Mouse (Mus musculus) layer of hippocampus, postnatal 25 days (tissue): ENCODE data around the gene Hist1h2an. TPM values are rescaled to one million over a fixed set of nuclear protein-coding genes. Genes with fewer than 3 reads are reported as not detected.

Experiments used
- DNase-seq, 2 experiments: peaks; one replicate each; pipeline ENCODE4 v3.0.0; 2022; ENCODE audit warnings: mixed read lengths in 2 of 2, low spot score in 1 of 2; ENCODE audit errors: extremely low spot score in 1 of 2
- microRNA-seq, 2 experiments: library from miRNA; unstranded; fragments of <30 nt; microRNA quantifications; one replicate each; pipeline ENCODE4 v1.2.0; 2021
- total RNA-seq, 2 experiments: library from RNA; stranded (reverse); gene quantifications; 2 replicates each; pipeline ENCODE4 v1.2.3; 2021

Gene Hist1h2an
- total RNA-seq, 2 experiments from 2014 or later = 1.9 to 3.0 TPM

GRCm38 (mm10) chr13:21749387-21750158, 37.4 kb downstream of the Hist1h2an start:
- DNase-seq = no peak

- no peak for DNase-seq
Observed at GRCm38 (mm10) chr13:21745006-21745405, 42.0 kb downstream of the Hist1h2an start.

Small RNAs within 50 kb of the gene (microRNA-seq; reads per million reads assigned to microRNA genes)
- gene Gm19658 (0 reads per million in 2 experiments), gene Gm44346 (0 reads per million in 2 experiments), gene Gm44454 (0 to 0.55 reads per million in 2 experiments), gene Gm44466 (0 reads per million in 2 experiments)

Other genes starting within 250 kb of the Hist1h2an start
- not detected for gene Olfr1366, start 244.4 kb downstream of the Hist1h2an start, total RNA-seq
- gene Olfr1535, start 227.3 kb downstream of the Hist1h2an start, total RNA-seq = not detected
- gene Olfr1364, start 205.5 kb downstream of the Hist1h2an start, total RNA-seq = not detected
- gene Olfr1362, start 173.2 kb downstream of the Hist1h2an start, total RNA-seq = not detected
- gene Olfr11, start 144.7 kb downstream of the Hist1h2an start, total RNA-seq = not detected
- not detected for gene Olfr1361, start 123.8 kb downstream of the Hist1h2an start, total RNA-seq
- gene Olfr1360, start 109.8 kb downstream of the Hist1h2an start, total RNA-seq = not detected
- not detected for gene Olfr1359, start 89.1 kb downstream of the Hist1h2an start, total RNA-seq
- 10 to 100 TPM; 32.0 to 37.1 TPM for gene Hist1h2bl, start 71.1 kb downstream of the Hist1h2an start, total RNA-seq
- 10 to 100 TPM; 25.2 to 27.6 TPM for gene Hist1h2ai, start 70.8 kb downstream of the Hist1h2an start, total RNA-seq
- gene Hist1h3h, start 69.6 kb downstream of the Hist1h2an start, total RNA-seq = 10 to 100 TPM; 51.7 to 65.0 TPM
- gene Hist1h2bm, start 65.2 kb downstream of the Hist1h2an start, total RNA-seq = 1 to 10 TPM; 6.5 to 8.1 TPM
- gene Hist1h4j, start 52.2 kb downstream of the Hist1h2an start, total RNA-seq = 10 to 100 TPM; 17.6 to 19.5 TPM
- 100 to 1,000 TPM; 272 to 320 TPM for gene Hist1h4k, start 36.7 kb downstream of the Hist1h2an start, total RNA-seq
- gene Hist1h2ak, start 33.4 kb downstream of the Hist1h2an start, total RNA-seq = 10 to 100 TPM; 10.9 to 18.2 TPM
- 10 to 100 TPM in 1 of 2 experiments, 1 to 10 TPM in 1; 8.6 to 12.1 TPM for gene Hist1h2bn, start 33.1 kb downstream of the Hist1h2an start, total RNA-seq
- gene Hist1h1b, start 6.6 kb downstream of the Hist1h2an start, total RNA-seq = 1 to 10 TPM; 7.3 to 9.3 TPM
- gene Hist1h3i, start 3.8 kb downstream of the Hist1h2an start, total RNA-seq = 10 to 100 TPM; 58.3 to 73.7 TPM
- 10 to 100 TPM in 1 of 2 experiments, 1 to 10 TPM in 1; 5.0 to 13.2 TPM for gene Hist1h2bp, start 243 bp upstream of the Hist1h2an start, total RNA-seq
- gene Hist1h2bq, start 23.0 kb upstream of the Hist1h2an start, total RNA-seq = 10 to 100 TPM; 42.6 to 56.9 TPM
- gene Hist1h2ao, start 23.2 kb upstream of the Hist1h2an start, total RNA-seq = 10 to 100 TPM; 31.1 to 33.0 TPM
- gene Hist1h4m, start 24.5 kb upstream of the Hist1h2an start, total RNA-seq = 100 to 1,000 TPM; 199 to 299 TPM
- gene Hist1h4n, start 45.0 kb upstream of the Hist1h2an start, total RNA-seq = 10 to 100 TPM; 21.0 to 38.5 TPM
- gene Hist1h2ap, start 46.3 kb upstream of the Hist1h2an start, total RNA-seq = 10 to 100 TPM; 16.2 to 31.8 TPM
- gene Hist1h2br, start 46.5 kb upstream of the Hist1h2an start, total RNA-seq = 10 to 100 TPM; 42.1 to 57.8 TPM
- gene Zfp184, start 157.9 kb upstream of the Hist1h2an start, total RNA-seq = 1 to 10 TPM; 2.9 to 4.2 TPM
- gene Pom121l2, start 194.0 kb upstream of the Hist1h2an start, total RNA-seq = not detected
- gene Prss16, start 222.5 kb upstream of the Hist1h2an start, total RNA-seq = under 1 TPM; 0.42 to 0.57 TPM
- gene Hist1h2ah, start 248.3 kb upstream of the Hist1h2an start, total RNA-seq = 10 to 100 TPM; 22.3 to 38.6 TPM
- 10 to 100 TPM; 15.7 to 30.9 TPM for gene Hist1h2bk, start 248.7 kb upstream of the Hist1h2an start, total RNA-seq